Mouse (Mus musculus): ENCODE results near the gene Ski. TPM values are rescaled to one million over a fixed set of nuclear protein-coding genes. Genes with fewer than 3 reads are reported as not detected.

The Ski gene
- polyA plus RNA-seq, 1 experiment from 2014 or later, result 15.5 TPM

DNA sequence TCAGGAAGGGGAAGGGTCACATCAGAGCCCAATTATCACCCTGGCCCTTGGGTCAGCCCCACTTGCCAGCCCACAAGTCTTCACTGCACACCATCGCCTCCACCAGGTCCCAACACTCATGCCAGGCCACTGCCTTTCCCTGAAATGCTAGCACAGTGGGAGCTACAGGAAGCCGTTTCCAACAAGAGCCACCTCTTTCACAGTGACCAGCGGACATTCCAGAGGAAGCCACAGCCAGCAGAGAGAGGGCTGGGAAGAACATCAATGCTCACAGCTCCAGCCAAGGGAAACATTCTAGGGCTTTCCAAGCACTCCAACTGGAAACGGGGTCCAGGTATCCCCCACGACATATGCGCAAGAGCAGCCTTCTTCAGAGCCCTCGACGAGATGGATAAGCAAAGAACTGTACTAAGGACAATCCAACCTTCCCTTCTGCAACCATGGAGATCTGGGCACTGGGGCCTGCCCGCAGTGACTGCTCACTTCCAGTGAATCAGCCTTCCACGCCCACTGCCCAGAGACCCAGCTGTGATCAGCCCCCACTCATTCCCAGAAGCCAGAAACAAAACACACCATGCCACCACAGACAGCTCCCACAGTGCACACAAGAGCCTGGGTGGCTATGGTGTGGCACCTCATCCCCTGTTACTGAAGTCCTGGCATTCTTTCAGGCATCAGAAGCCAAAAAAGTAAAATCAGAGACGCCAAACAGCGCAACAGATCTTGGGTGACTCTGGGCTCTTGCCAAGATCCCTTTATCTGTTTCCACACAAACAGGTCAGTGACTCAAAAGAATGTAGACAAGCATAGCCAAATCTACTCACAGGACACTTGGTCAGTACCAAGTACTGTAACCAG lies 6.4 kb downstream of the Ski start:
- Histone ChIP-seq H3K4me1 (replicated peaks; ENCODE audit: insufficient read depth, low read length) (peaks cover 73% of the 10 kb centered on the region), H3K9ac (ENCODE audit: low read depth, low read length) (no peak overlapping the region), H3K27ac (peak overlapping the region; percentile 47; the same call in 1 of the 2 replicates), H3K36me3 (ENCODE audit: insufficient read depth, low read length) (peaks cover 3% of the 10 kb centered on the region), H3K4me2 (ENCODE audit: low read length) (peak overlapping the region; percentile 35), H3K9me3 (replicated peaks; ENCODE audit: low read length) (no peaks in the 10 kb centered on the region), H3K4me3 (replicated peaks; ENCODE audit: low read depth, low read length) (no peak overlapping the region), H3K27me3 (ENCODE audit: insufficient read depth, low read length) (no peaks in the 10 kb centered on the region)
- 35% methylated on average over 12 of the region's 12 CpGs for WGBS
- ATAC-seq (replicated peaks; ENCODE audit: low FRiP score, low read depth) (no peak), DNase-seq (ENCODE audit: low spot score) (peak; percentile 73)
- peak; percentile 16; the same call in 1 of the 2 replicates for TF ChIP-seq CTCF (IDR thresholded peaks at IDR 0.05; ENCODE audit: low read depth)

- Histone ChIP-seq H3K4me1 (replicated peaks; ENCODE audit: insufficient read depth, low read length) (peaks cover 73% of the 10 kb centered on the region), H3K4me2 (ENCODE audit: low read length) (peak overlapping the region; percentile 35), H3K36me3 (ENCODE audit: insufficient read depth, low read length) (peaks cover 9% of the 10 kb centered on the region), H3K4me3 (replicated peaks; ENCODE audit: low read depth, low read length) (no peak overlapping the region), H3K9ac (ENCODE audit: low read depth, low read length) (no peak overlapping the region), H3K27me3 (ENCODE audit: insufficient read depth, low read length) (no peaks in the 10 kb centered on the region), H3K9me3 (replicated peaks; ENCODE audit: low read length) (no peaks in the 10 kb centered on the region), H3K27ac (no peak overlapping the region)
- no peak for TF ChIP-seq CTCF (IDR thresholded peaks at IDR 0.05; ENCODE audit: low read depth)
- DNase-seq (ENCODE audit: low spot score) (no peak), ATAC-seq (replicated peaks; ENCODE audit: low FRiP score, low read depth) (no peak)
- whole genome bisulfite sequencing, result 37% methylated on average over 9 of the region's 9 CpGs
These were observed 7.2 kb downstream of the Ski start for GRCm38 (mm10) chr4:155215203-155215602.

DNA sequence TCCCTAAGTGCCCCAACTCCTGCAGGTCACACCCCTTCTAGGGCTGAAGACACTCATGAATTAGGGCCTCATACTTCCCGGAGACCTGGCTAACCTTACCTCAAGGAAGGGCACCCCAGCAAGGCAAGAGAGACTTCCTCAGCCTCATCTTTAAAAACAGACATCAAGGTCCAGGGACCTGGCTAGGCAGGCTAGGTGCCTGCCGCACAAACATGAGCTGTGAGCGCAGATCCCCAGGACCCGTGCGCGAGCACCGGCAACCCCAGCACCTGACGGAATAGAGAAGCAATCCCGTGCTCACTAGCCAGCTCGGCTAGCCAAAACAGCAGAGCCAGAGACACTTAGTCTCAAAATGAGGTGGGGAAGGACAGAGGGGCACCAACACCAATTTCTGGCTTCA lies 7.6 kb downstream of the Ski start:
- TF ChIP-seq CTCF (IDR thresholded peaks at IDR 0.05; ENCODE audit: low read depth), result no peak
- no peak overlapping the region for H3K9ac ChIP-seq (ENCODE audit: low read depth, low read length)
- ATAC-seq (replicated peaks; ENCODE audit: low FRiP score, low read depth), result no peak
- no peaks in the 10 kb centered on the region for H3K9me3 ChIP-seq (replicated peaks; ENCODE audit: low read length)
- DNase-seq (ENCODE audit: low spot score), result no peak
- no peak overlapping the region for H3K4me3 ChIP-seq (replicated peaks; ENCODE audit: low read depth, low read length)
- H3K27me3 ChIP-seq (ENCODE audit: insufficient read depth, low read length), result no peaks in the 10 kb centered on the region
- H3K4me2 ChIP-seq (ENCODE audit: low read length), result peak overlapping the region; percentile 35
- peaks cover 10% of the 10 kb centered on the region for H3K36me3 ChIP-seq (ENCODE audit: insufficient read depth, low read length)
- WGBS, result 69% methylated on average over 10 of the region's 10 CpGs
- peaks cover 72% of the 10 kb centered on the region for H3K4me1 ChIP-seq (replicated peaks; ENCODE audit: insufficient read depth, low read length)
- 0 out of 2 replicates have a peak overlapping the region, but pooled peaks have one; percentile 13 for H3K27ac ChIP-seq

DNA sequence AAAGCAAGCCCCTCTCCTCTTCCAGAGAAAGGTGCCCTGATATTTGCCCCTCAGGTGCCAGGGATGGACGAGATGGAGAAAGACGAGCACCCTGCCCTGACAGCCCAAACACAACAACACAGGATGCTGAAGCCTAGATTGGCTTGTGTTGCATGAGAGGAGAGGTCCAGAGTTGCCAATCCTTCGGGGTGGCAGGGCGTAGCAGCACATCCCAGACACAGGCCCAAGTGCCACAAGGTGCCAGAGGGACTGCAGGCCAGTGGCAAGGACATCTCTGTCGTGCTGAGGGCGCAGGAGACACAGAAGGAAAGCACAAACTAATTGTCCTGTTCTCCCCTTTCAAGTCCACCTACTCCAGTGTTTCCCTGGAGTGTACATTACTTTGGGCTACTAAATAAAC lies 8.2 kb downstream of the Ski start:
- WGBS, result 70% methylated on average over 6 of the region's 6 CpGs
- Histone ChIP-seq H3K9ac (ENCODE audit: low read depth, low read length) (no peak overlapping the region), H3K4me3 (replicated peaks; ENCODE audit: low read depth, low read length) (no peak overlapping the region), H3K4me2 (ENCODE audit: low read length) (no peak overlapping the region), H3K27me3 (ENCODE audit: insufficient read depth, low read length) (no peaks in the 10 kb centered on the region), H3K27ac (no peak overlapping the region), H3K9me3 (replicated peaks; ENCODE audit: low read length) (no peaks in the 10 kb centered on the region), H3K36me3 (ENCODE audit: insufficient read depth, low read length) (peaks cover 12% of the 10 kb centered on the region), H3K4me1 (replicated peaks; ENCODE audit: insufficient read depth, low read length) (peaks cover 67% of the 10 kb centered on the region)
- ATAC-seq (replicated peaks; ENCODE audit: low FRiP score, low read depth) (no peak), DNase-seq (ENCODE audit: low spot score) (no peak)
- TF ChIP-seq CTCF (IDR thresholded peaks at IDR 0.05; ENCODE audit: low read depth), result no peak

GRCm38 (mm10) chr4:155213752-155214054 lies 8.7 kb downstream of the Ski start:
- Histone ChIP-seq H3K27me3 (ENCODE audit: insufficient read depth, low read length) (no peaks in the 10 kb centered on the region), H3K4me3 (replicated peaks; ENCODE audit: low read depth, low read length) (no peak overlapping the region), H3K4me2 (ENCODE audit: low read length) (no peak overlapping the region), H3K4me1 (replicated peaks; ENCODE audit: insufficient read depth, low read length) (peaks cover 68% of the 10 kb centered on the region), H3K27ac (no peak overlapping the region), H3K9ac (ENCODE audit: low read depth, low read length) (no peak overlapping the region), H3K36me3 (ENCODE audit: insufficient read depth, low read length) (peaks cover 12% of the 10 kb centered on the region), H3K9me3 (replicated peaks; ENCODE audit: low read length) (no peaks in the 10 kb centered on the region)
- ATAC-seq (replicated peaks; ENCODE audit: low FRiP score, low read depth) (0 out of 2 replicates have a peak, but pooled peaks have one; percentile 4), DNase-seq (ENCODE audit: low spot score) (no peak)
- TF ChIP-seq CTCF (IDR thresholded peaks at IDR 0.05; ENCODE audit: low read depth), result no peak
- WGBS, result 70% methylated on average over 6 of the region's 6 CpGs

GRCm38 (mm10) chr4:155213052-155213751 lies 9.2 kb downstream of the Ski start:
- DNase-seq (ENCODE audit: low spot score), result no peak
- H3K4me3 ChIP-seq (replicated peaks; ENCODE audit: low read depth, low read length), result no peak overlapping the region
- peaks cover 12% of the 10 kb centered on the region for H3K36me3 ChIP-seq (ENCODE audit: insufficient read depth, low read length)
- peak overlapping the region; percentile 51; the same call in 1 of the 2 replicates for H3K27ac ChIP-seq
- peaks cover 68% of the 10 kb centered on the region for H3K4me1 ChIP-seq (replicated peaks; ENCODE audit: insufficient read depth, low read length)
- H3K9me3 ChIP-seq (replicated peaks; ENCODE audit: low read length), result no peaks in the 10 kb centered on the region
- ATAC-seq (replicated peaks; ENCODE audit: low FRiP score, low read depth), result no peak
- TF ChIP-seq CTCF (IDR thresholded peaks at IDR 0.05; ENCODE audit: low read depth), result peak; percentile 46
- H3K9ac ChIP-seq (ENCODE audit: low read depth, low read length), result no peak overlapping the region
- H3K4me2 ChIP-seq (ENCODE audit: low read length), result no peak overlapping the region
- 57% methylated on average over 9 of the region's 9 CpGs for whole genome bisulfite sequencing
- H3K27me3 ChIP-seq (ENCODE audit: insufficient read depth, low read length), result no peaks in the 10 kb centered on the region
